Mouse (Mus musculus): Measurements from ENCODE around the gene Nucb2. TPM values are rescaled to one million over a fixed set of nuclear protein-coding genes. Genes with fewer than 3 reads are reported as not detected.

Gene Nucb2
- total RNA-seq (2021): 10 to 100 TPM; 13.3 to 14.0 TPM

DNA sequence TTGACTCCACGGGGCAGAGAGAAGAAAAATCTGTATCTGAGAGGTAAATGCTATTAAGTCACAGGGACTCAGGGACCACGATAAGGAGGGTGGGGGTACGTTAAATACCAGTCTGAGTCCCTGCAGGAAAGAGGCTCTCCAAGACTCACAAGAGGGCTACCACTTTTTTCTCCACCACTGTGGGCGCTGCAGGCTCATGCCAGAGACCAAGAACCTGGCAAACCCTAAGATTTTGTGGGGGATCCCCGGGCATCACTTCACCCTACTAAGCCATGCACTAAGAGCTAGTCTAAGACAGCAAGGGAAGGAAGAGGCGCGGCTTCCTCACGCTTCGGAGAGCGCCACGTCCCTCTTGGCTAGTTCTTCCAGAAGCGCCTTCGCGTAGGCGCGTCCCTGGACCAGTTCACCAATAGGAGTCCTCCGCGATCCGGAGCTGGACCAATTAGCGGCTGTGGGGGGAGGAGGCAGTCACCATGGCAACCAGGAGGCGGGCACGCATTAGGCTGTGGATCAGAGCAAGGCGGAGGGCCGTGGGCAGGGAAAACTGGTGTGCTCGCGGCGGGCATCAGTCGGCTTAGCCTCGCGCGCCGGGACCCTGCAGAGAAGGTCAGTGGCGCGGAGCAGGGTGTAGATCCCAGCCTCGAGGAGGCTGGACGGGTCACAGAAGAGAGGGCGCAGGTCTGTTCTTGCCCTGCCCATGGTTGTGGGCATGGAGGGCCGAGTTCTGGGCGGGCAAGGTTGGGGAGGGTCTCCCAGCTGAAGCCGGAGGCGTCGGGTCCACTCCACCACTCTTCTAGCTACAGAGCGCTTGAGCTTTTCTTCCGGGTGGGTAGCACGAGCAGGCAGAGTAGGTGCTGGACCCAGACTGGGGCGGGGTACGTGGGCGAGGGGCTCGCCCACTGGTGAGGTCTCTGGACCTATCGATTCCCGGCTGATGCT lies at the start of gene Nucb2:
Nucb2 (plus strand) TSS at position 491 of the 939 bp plus-strand sequence.
- DNase-seq: peak; percentile 99

DNA sequence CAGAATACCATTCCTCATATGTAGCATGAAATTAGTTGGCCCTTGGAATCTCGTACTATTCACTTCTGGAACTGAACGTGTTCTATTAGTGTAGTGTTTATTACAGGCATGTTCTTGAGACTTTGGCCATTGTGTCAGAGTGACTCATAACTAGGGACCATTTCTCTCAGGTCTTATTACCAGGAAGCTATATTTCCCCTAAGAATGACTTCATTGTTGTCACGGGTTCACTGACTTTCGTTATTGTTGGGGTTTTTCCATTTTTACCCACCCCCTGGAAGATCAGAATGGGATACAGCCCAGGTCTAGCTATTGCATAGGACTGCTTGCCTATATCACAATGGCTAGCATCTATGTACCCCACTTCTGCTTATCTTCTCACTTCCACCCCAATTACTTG lies 47.2 kb upstream of the Nucb2 start:
- DNase-seq: no peak

GRCm38 (mm10) chr7:116457391-116457790 lies 46.8 kb upstream of the Nucb2 start:
- peak; percentile 10 for DNase-seq

- peak; percentile 19 for DNase-seq
Measured at GRCm38 (mm10) chr7:116458985-116459441, 45.2 kb upstream of the Nucb2 start.

DNA sequence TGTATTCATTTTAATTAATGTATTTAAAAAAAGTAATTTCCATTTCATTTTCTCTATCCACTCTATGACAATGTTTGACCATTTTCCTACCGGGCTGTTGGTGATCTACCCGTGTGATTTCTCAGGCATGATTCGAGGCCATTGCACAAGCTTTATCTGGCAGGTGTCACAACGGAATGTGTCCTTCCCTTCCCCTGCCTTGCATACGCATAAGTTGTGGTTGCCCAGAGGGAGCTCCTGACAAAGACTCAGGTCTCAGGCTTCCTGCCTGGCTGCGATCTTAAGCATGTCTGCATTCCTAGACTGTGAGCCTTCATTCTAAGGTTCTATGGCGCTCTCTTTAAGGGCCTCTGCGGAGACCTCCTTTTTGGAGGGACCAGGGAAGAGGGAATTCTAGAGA lies 42.1 kb upstream of the Nucb2 start:
- DNase-seq: no peak

DNA sequence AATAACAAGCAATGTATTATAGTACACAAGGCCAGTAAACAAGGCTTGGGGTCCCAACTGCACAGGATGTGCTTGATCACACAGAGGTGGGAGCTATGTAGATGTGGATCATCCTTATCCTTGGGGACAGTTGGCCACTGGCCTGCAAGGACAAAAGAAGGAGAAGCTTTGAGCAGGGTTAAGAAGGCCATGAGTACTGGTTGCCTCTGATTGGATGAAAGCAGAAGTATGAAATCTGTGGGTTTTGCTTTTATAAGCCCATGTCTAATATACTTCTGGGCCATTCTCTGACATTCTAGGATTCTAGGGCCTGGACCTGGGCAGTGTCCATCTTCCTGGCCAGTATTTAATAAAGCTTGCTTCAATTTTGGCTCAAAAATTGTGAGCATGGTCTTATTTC lies 28.3 kb upstream of the Nucb2 start:
- DNase-seq: no peak

GRCm38 (mm10) chr7:116476264-116476663 lies 27.9 kb upstream of the Nucb2 start:
- no peak for DNase-seq

- DNase-seq: no peak
Measured at GRCm38 (mm10) chr7:116483106-116483505, 21.1 kb upstream of the Nucb2 start.

DNA sequence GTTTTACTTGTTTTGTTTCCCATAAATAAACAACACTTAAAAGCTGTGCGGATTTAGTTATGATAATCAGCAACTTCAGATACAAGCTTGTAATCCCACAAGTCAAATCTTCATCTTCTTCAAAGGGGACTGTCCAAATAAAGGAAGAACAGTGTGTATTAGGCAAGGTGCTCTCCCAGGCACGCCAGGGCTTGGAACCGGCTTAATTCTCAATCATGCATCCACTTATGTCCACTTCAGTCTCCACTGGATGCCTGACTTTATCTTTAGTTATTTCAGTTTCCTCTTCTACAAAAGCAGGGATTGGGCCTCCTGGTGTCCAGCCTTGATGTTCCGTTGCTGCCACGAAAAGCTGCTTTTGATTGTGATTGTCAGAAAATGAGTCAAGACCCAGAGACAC lies 20.4 kb upstream of the Nucb2 start:
- no peak for DNase-seq

DNA sequence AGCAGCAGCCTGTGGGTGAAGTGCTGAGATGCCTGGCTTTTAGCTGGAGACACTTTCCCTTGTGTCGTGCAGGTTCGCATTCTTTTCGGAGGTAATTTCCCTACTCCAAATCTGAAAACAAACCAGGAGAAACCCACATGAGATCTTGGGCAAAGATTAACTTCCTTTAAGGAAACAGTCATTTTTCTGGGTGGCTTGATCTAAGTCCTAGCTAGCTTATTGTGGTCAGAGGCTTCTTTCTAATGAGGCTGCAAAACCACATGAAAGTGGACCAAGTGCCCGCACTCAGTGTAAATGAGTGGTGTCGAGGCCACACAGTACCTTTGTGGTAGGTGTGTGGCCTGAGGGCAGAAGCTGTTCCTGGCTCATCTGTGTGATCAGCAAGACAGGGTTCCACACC lies 20.0 kb upstream of the Nucb2 start:
- no peak for DNase-seq

- no peak for DNase-seq
Measured at GRCm38 (mm10) chr7:116485062-116485601, 19.0 kb upstream of the Nucb2 start.

DNA sequence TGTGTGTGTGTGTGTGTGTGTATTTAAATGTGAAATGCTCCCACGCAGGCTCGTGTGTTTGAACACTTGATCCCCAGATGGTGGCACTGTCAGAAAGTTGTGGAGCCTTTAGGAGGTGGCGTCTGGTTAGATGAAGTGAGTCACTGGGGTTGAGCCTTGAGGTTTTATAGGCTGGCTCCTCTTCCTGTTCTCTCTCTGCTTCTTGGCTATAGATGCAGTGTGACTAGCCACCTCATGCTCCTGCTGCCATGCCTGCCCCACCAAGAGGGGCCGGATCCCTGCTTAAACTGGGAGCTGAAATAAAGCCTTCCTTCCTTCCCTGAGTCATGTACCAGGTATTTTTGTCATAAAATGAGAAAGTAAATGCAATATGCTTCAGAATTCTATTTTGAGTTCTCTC lies 13.1 kb upstream of the Nucb2 start:
- no peak for DNase-seq

DNA sequence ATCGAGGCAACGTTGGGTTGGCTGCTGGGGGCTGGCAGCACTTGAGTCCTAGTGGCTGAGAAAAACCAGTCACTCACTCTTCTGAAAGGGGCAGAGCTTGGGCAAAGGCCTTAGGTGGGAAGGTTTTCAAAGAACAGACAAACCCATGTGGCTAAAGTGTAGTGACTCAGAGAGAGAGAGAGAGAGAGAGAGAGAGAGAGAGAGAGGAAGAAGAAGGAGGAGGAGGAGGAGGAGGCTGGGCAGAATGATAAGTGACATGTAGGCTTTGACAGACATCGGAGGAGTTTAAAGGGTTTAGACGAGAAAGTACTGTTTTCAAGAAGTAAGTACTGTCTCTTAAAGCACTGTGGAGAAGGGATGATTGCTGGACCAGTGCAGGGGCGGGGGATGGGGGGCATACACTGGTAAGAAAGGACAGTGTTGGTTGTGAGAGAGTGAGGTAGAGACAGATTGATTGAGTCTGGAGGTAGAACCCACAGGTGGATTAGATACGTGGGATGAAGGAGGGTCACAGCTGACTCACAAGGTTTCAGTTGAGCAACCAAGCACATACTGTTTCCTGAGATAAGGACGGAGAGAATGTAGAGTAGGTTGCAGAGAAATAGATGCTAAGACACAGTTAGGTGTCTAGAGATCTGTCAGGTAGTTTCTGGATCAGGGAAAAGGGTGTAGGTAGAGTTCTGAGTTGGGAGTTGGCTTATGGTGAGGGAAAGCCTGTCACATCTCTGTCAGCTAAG lies 10.7 kb upstream of the Nucb2 start:
- DNase-seq: no peak

DNA sequence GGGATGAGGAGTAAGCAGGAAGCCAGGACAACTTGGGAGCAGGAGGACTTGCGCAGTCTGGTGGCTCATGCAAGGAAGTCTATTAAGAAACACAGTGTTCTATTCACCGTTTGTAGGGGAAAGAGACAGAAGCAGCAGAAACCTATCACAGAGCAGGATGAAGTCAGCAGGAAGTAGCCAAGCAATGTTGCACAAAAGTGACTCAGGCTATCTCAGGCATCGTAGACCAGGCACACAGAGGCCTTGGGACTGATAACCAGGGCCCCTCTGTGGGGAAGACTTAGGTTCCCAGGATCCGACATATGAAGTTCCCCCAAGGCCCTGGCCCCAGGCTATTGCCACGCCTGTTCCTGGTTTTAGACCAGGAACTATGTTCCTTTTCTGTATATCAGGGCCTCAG lies 9.6 kb upstream of the Nucb2 start:
- no peak for DNase-seq

GRCm38 (mm10) chr7:116496760-116497159 lies 7.4 kb upstream of the Nucb2 start:
- DNase-seq: no peak

DNA sequence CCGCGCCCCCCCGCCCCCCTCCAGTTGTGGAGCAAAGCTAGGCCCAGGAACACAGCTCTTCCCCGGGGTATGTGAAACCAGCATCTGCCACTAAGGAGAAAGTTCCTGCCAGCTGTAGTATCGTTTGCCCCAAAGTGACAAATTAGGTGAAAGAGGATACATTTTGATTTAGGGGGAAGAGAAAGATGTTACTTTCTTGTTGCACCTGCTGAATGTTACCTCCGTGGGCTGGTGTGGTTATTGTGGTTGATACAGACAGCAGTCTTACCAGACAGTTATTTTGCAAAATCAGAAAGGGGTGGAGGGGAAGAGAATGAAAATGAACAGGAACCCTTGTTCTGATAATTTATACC lies 625 bp downstream of the Nucb2 start:
- DNase-seq: no peak

GRCm38 (mm10) chr7:116514030-116514429 lies 9.9 kb downstream of the Nucb2 start:
- DNase-seq: peak; percentile 15

- no peak for DNase-seq
Measured at GRCm38 (mm10) chr7:116514546-116514945, 10.4 kb downstream of the Nucb2 start.

DNA sequence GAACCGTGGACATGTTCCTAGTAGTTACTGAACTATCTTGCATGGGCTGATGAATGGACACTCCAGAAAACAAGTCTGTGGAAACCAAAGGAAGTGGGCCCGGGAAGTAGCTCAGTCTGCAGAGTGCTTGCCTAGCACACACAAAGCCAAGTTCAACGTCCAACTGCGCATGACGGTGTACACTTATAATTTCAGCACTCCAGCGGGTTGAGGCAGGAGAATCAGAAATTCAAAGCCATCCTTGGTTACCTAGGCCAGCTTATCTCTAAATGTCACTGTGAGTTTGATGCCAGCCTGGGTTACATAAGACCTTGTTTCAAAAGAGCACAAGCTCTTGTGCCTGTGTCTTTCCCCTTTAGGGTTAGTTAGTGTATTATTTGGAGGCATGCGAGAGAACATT lies 10.9 kb downstream of the Nucb2 start:
- DNase-seq: no peak

DNA sequence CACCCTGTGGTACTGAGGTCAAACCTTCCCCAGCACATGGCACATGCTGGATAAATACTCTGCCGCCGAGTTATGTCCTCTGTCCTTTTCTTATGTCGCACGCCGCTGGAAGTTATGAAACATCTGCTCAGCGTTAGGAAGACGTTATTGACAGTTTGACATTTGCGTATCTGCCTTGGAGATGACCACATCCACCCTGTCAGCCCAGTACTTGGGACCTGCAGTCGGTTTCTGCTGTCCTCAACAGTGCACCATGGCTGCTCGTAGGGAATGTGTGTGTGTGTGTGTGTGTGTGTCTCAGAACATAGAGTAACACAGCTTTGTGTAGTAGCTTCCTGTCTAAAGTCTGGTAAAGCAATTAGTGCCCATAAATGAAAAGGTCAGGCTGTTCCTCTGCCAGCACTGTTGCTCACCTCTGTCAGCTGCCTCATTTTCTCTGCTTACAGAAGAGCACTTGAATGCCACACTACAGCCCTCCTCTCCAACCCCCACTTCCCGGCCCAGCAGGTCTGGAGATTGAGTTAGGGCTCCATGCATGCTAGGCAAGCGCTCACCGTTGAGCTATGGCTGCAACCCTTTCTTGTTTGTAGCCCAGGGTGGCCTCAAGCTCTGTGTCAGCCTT lies 11.5 kb downstream of the Nucb2 start:
- DNase-seq: no peak

DNA sequence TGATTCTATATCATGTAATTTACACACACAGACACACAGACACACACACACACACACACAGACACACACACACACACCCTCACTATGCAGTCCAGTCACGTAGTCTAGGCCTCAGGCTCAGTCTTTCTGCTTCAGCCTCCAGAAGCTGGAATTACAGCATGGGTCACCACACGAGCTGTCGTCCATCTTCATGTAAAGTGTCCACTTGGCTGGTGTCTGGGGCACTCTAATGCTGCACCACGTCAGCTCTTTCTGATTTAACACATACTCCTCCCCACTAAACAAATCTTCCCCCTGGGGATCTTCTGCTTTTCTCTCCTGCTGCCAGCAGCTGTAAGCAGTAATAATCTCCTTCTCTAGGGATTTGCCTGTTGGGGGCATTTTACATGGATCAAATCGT lies 13.1 kb downstream of the Nucb2 start:
- no peak for DNase-seq

DNA sequence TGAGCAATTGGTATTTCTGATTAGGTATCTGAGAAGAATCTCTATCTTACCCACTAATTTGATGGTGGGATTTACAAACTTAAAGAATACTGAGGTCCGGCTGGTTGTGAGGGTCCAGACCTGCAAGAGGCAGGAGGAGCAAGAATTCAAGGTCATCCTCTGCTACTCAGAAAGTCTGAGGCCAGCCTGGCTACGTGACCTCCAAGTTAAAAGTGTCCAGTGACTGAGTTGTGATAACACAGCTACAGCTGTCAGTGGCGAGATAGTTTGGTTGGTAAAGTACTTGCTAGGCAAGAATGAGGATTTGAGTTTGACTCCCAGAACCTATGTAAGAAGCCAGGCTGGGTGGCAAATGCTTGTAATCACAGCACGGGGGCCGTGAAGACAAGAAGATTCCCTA lies 14.0 kb downstream of the Nucb2 start:
- DNase-seq: no peak

GRCm38 (mm10) chr7:116519805-116520204 lies 15.6 kb downstream of the Nucb2 start:
- no peak for DNase-seq

All from heart, postnatal 4 days (tissue).